Mouse (Mus musculus) intestine, embryonic 14.5 days (tissue): ENCODE results near the gene Olfr803. TPM values are rescaled to one million over a fixed set of nuclear protein-coding genes. Genes with fewer than 3 reads are reported as not detected.

Experiments used
- ATAC-seq: fragments of 200-750 bp; cut with Nextera tagmentation; replicated peaks from 2 replicates; pipeline ENCODE4 v1.8.0; 2017; ENCODE audit warnings: low read depth, moderate number of reproducible peaks, moderate TSS enrichment, moderate library complexity; ENCODE audit not compliant: low FRiP score, low TSS enrichment
- DNase-seq: peaks from one replicate; pipeline ENCODE4 v3.0.0-alpha.2; 2018; ENCODE audit warnings: low spot score
- H3K27ac ChIP-seq: fragments of 300-500 bp; sonication (generic); 2 replicates; pipeline ENCODE4 v1.5.1; 2014; ENCODE audit warnings: low read depth, mild to moderate bottlenecking, control low read depth
- H3K27me3 ChIP-seq: fragments of 300-500 bp; sonication (generic); replicated peaks from 2 replicates; pipeline ENCODE4 v1.6.1; 2014; ENCODE audit warnings: low read length, control low read depth; ENCODE audit not compliant: control insufficient read depth, insufficient read depth
- H3K36me3 ChIP-seq: fragments of 300-500 bp; sonication (generic); 2 replicates; pipeline ENCODE4 v1.6.1; 2014; ENCODE audit warnings: low read length, control low read depth; ENCODE audit not compliant: control insufficient read depth, insufficient read depth
- H3K4me1 ChIP-seq: fragments of 300-500 bp; sonication (generic); replicated peaks from 2 replicates; pipeline ENCODE4 v1.6.1; 2014; ENCODE audit warnings: low read length, control low read depth, mixed read lengths; ENCODE audit not compliant: control insufficient read depth, insufficient read depth
- H3K4me2 ChIP-seq: fragments of 300-500 bp; sonication (generic); 2 replicates; pipeline ENCODE4 v1.6.1; 2014; ENCODE audit warnings: low read length
- H3K4me3 ChIP-seq: fragments of 300-500 bp; sonication (generic); 2 replicates; pipeline ENCODE4 v1.5.1; 2014; ENCODE audit warnings: low read depth, low read length, control low read depth, mixed read lengths
- H3K9ac ChIP-seq: fragments of 300-500 bp; sonication (generic); 2 replicates; pipeline ENCODE4 v1.6.1; 2014; ENCODE audit warnings: mild to moderate bottlenecking, low read length
- H3K9me3 ChIP-seq: fragments of 300-500 bp; sonication (generic); 2 replicates; pipeline ENCODE4 v1.6.1; 2016; ENCODE audit warnings: low read length, control low read depth; ENCODE audit not compliant: control insufficient read depth
- WGBS: fragments of 180-500 bp; shearing (Covaris S2); extraction: QIAGEN DNeasy Blood & Tissue Kit; methylation state at CpG from one replicate; pipeline ENCODE4 v1.1.7; 2014; 5-methylcytosine and 5-hydroxymethylcytosine counted together
- polyA plus RNA-seq: library from polyadenylated mRNA; unstranded; fragments of >200 nt; fragmentation: Nextera tagmentation; extraction: Ambion mirVana; gene quantifications from 2 replicates; pipeline ENCODE4 v1.2.1, GENCODE M21; 2014

Olfr803 gene
- polyA plus RNA-seq = not detected in 2 replicates

DNA sequence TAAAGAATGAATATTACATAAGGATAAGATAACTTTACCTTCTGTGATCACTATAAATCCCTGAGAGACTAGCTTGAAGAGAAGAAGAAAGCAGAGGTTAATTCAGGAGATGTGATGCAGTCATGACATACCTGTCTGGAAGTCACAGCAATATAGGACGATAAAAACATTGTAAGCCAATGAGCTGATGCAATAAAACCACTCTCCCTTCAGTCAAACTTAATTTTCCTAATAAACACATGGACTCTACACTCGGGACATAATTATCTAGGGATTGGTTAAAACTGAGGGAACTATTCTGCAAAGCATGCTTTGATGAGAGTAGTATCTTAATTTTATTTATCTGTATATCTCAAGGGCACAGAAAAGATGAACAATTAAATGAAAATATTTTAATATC lies at the start of gene Olfr803:
Gene Olfr803, minus strand, starts transcription at position 101 of the 400 bp plus-strand sequence.
- Histone ChIP-seq H3K27ac (no peak within 1 kb of the TSS), H3K9me3 (no peaks in the 10 kb centered on the region), H3K4me2 (no peak within 1 kb of the TSS), H3K36me3 (no peaks in the 10 kb centered on the region), H3K4me3 (no peak within 1 kb of the TSS), H3K27me3 (no peaks in the 10 kb centered on the region), H3K9ac (no peak within 1 kb of the TSS), H3K4me1 (no peaks in the 10 kb centered on the region)
- ATAC-seq (no peak), DNase-seq (no peak)
- WGBS = 68% methylated on average over 2 of the region's 2 CpGs

DNA sequence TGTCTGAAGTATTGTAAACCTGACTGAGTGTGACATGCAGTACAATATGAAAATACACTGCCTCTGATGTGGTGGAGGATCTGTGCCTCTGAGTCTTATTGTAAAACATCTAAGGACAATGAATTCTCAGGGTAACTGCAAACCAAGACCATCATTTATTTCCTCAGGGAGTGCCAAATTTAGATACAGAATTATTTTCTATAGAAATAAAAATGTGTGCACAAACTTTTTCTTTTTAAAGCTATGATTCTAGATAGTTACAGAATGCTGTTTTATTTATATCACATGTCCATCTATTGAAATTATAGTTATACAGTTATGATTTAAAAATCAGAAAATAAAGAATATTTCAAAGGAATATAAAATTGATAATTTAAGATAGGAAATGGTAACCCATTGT lies 47.7 kb upstream of the Olfr803 start, which contains the start of gene Olfr806:
Gene Olfr806, minus strand, starts transcription at position 101 of the 400 bp plus-strand sequence.
- H3K36me3 ChIP-seq = no peaks in the 10 kb centered on the region
- no peak within 1 kb of the TSS for H3K4me2 ChIP-seq
- no peaks in the 10 kb centered on the region for H3K9me3 ChIP-seq
- H3K4me3 ChIP-seq = no peak within 1 kb of the TSS
- ATAC-seq = no peak
- no peak within 1 kb of the TSS for H3K27ac ChIP-seq
- DNase-seq = no peak
- no peaks in the 10 kb centered on the region for H3K4me1 ChIP-seq
- H3K27me3 ChIP-seq = no peaks in the 10 kb centered on the region
- no peak within 1 kb of the TSS for H3K9ac ChIP-seq

DNA sequence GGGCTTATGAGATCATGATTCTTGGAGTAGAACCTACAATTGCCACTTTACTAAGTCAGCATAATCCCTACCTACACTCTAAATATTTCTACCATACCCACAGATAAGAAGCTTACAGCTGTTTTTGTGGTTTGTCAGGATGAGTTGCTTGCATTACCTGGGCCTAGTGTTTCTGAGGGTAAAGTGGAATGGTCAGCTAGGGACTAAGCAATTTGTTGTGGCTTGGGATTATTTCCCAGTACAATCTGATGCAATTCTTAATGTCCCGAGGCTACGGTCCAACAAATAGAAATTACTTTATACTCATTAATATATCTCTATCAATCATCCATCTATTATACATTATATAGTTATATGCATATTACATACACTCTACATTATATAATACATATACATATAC lies 35.2 kb upstream of the Olfr803 start, which contains the start of gene Olfr805:
Gene Olfr805, minus strand, starts transcription at position 101 of the 400 bp plus-strand sequence.
- WGBS = 95% methylated on average over 2 of the region's 2 CpGs
- H3K4me1 ChIP-seq = no peaks in the 10 kb centered on the region
- H3K27me3 ChIP-seq = no peaks in the 10 kb centered on the region
- ATAC-seq = no peak
- DNase-seq = no peak
- H3K4me2 ChIP-seq = no peak within 1 kb of the TSS
- H3K9ac ChIP-seq = no peak within 1 kb of the TSS
- no peaks in the 10 kb centered on the region for H3K36me3 ChIP-seq
- no peak within 1 kb of the TSS for H3K4me3 ChIP-seq
- H3K27ac ChIP-seq = no peak within 1 kb of the TSS
- H3K9me3 ChIP-seq = no peaks in the 10 kb centered on the region

- H3K36me3 ChIP-seq = no peaks in the 10 kb centered on the region
- DNase-seq (no peak), ATAC-seq (no peak)
These were observed 8.8 kb upstream of the Olfr803 start, which contains the start of gene Olfr804 for GRCm38 (mm10) chr10:129702910-129703309. Olfr804 (plus strand) TSS chr10:129703210.

DNA sequence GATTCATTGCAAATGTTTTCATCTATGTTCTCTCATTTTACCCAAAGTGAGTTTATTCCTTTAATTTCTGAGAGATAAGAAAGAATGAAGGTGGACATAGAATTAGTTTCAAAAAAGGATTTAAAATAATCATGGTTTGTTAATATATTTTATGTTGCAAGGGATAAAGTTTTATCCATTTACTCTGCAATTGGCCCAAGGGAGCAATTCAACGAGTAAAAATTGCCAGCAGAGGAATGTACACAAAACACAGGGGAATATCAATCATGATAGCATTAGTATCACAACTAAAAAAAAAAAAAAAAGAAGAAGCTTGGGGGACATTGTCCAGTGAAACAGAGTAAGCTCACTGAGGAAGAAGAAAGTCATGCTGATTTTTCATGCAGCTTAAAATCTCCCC lies 6.0 kb downstream of the Olfr803 start, which contains the start of gene Olfr802:
Gene Olfr802, minus strand, starts transcription at position 101 of the 400 bp plus-strand sequence.
- no peak within 1 kb of the TSS for H3K27ac ChIP-seq
- no peaks in the 10 kb centered on the region for H3K4me1 ChIP-seq
- H3K9ac ChIP-seq = no peak within 1 kb of the TSS
- DNase-seq (no peak), ATAC-seq (no peak)
- H3K4me3 ChIP-seq = no peak within 1 kb of the TSS
- no peaks in the 10 kb centered on the region for H3K9me3 ChIP-seq
- no peaks in the 10 kb centered on the region for H3K27me3 ChIP-seq
- H3K36me3 ChIP-seq = no peaks in the 10 kb centered on the region
- WGBS = 35% methylated on average over 1 of the region's 1 CpGs
- H3K4me2 ChIP-seq = no peak within 1 kb of the TSS

More at GRCm38 (mm10) chr10:129702910-129703309, 8.8 kb upstream of the Olfr803 start, which contains the start of gene Olfr804:
- no peaks in the 10 kb centered on the region for H3K9me3 ChIP-seq
- no peak within 1 kb of the TSS for H3K4me3 ChIP-seq
- no peaks in the 10 kb centered on the region for H3K4me1 ChIP-seq
- H3K27me3 ChIP-seq = no peaks in the 10 kb centered on the region
- no peak within 1 kb of the TSS for H3K9ac ChIP-seq
- H3K4me2 ChIP-seq = no peak within 1 kb of the TSS
- H3K27ac ChIP-seq = no peak within 1 kb of the TSS

DNA sequence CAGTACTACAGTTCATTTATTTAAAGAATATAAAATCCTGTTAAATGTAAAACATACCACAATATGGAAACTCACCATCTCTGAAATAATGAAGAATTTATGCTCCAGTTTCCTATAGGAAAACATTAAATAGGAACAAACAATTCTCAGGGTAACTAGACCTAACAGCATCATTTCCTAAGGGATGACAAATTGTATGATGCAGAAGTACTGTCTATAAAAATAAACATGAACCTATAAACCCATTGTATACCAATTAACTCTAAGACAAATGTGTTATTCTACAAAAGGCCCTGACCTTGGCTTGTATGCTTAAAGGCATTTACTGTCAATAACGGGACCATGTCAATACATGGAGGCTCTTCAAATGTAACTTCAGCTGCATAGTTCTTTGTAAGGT lies 20.3 kb downstream of the Olfr803 start, which contains the start of gene Olfr801:
Gene Olfr801, minus strand, starts transcription at position 101 of the 400 bp plus-strand sequence.
- no peaks in the 10 kb centered on the region for H3K36me3 ChIP-seq
- no peak within 1 kb of the TSS for H3K9ac ChIP-seq
- ATAC-seq (no peak), DNase-seq (no peak)
- WGBS = 56% methylated on average over 1 of the region's 1 CpGs
- no peaks in the 10 kb centered on the region for H3K27me3 ChIP-seq
- no peak within 1 kb of the TSS for H3K4me3 ChIP-seq
- no peaks in the 10 kb centered on the region for H3K9me3 ChIP-seq
- no peaks in the 10 kb centered on the region for H3K4me1 ChIP-seq
- H3K27ac ChIP-seq = no peak within 1 kb of the TSS
- H3K4me2 ChIP-seq = no peak within 1 kb of the TSS

- H3K4me1 ChIP-seq = no peaks in the 10 kb centered on the region
- DNase-seq (no peak), ATAC-seq (no peak)
- no peak within 1 kb of the TSS for H3K27ac ChIP-seq
- H3K9ac ChIP-seq = no peak within 1 kb of the TSS
- no peak within 1 kb of the TSS for H3K4me2 ChIP-seq
- no peaks in the 10 kb centered on the region for H3K9me3 ChIP-seq
- no peaks in the 10 kb centered on the region for H3K27me3 ChIP-seq
- no peaks in the 10 kb centered on the region for H3K36me3 ChIP-seq
- H3K4me3 ChIP-seq = no peak within 1 kb of the TSS
These were observed 36.7 kb downstream of the Olfr803 start, which contains the start of gene Olfr800 for GRCm38 (mm10) chr10:129657394-129657793. Olfr800 (plus strand) TSS chr10:129657694.

- ATAC-seq (no peak), DNase-seq (no peak)
- Histone ChIP-seq H3K27ac (no peak overlapping the region), H3K9ac (no peak overlapping the region), H3K4me1 (no peaks in the 10 kb centered on the region), H3K4me2 (no peak overlapping the region), H3K9me3 (no peaks in the 10 kb centered on the region), H3K36me3 (no peaks in the 10 kb centered on the region), H3K27me3 (no peaks in the 10 kb centered on the region), H3K4me3 (no peak overlapping the region)
- WGBS = 82% methylated on average over 1 of the region's 1 CpGs
These were observed 42.3 kb downstream of the Olfr803 start for GRCm38 (mm10) chr10:129651763-129652162.
